Mouse (Mus musculus): Measurements from ENCODE around the gene Shbg.
"Not testable (repeated sequence)": the region's sequence is repeated elsewhere in the genome, so short reads cannot be mapped to it uniquely, and the experiment has no call there.

Gene Shbg

DNA sequence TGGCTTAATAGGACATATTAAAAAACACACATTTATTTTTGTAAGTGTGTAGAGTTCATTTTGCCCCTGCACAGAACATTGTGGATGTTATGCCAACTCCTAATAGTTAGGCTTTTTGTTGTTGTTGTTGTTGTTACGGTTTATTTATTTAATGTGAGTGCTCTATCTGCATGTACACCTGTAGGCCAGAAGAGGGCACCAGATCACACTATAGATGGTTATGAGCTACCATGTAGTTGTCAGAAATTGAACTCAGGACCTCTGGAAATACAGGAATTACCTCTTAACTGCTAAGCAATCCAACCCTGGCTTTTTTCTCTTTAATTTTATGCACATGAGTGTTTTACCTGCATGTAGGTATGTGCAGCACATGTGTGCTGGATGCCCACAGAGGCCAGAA is 12.1 kb upstream of the Shbg start:
- no peak for DNase-seq (ENCODE audit: low spot score)

DNA sequence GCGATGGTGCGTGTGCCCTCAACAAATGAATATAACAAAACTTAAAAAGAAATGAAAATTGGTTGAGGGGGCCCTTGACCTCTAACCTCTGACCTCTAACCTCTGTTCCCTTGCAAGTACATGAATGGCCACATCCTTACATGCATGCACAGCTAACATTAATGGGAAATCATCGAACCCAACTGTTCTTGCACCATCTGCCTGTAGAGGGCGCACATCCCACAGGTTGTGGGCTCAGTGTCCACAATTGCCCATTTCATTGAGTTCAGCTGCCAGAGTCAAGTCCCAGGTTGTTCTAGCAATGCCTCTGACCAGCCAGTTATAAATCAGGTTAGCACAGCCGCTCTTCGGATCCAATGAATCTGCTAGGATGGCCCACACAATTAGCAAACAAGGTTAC is 10.6 kb upstream of the Shbg start:
- DNase-seq (ENCODE audit: low spot score) = peak; percentile 68

DNA sequence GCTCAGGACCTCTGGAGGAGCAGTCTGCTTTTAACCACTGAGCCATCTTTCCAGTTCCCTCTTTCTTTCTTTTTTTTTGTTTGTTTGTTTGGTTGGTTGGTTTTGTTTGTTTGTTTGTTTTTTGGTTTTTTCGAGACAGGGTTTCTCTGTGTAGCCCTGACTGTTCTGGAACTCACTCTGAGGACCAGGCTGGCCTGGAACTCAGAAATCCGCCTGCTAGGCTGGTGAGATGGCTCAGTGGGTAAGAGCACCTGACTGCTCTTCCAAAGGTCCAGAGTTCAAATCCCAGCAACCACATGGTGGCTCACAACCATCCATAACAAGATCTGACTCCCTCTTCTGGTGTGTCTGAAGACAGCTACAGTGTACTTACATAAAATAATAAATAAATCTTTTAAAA is 6.6 kb upstream of the Shbg start:
- DNase-seq (ENCODE audit: low spot score) = not testable (repeated sequence)

DNA sequence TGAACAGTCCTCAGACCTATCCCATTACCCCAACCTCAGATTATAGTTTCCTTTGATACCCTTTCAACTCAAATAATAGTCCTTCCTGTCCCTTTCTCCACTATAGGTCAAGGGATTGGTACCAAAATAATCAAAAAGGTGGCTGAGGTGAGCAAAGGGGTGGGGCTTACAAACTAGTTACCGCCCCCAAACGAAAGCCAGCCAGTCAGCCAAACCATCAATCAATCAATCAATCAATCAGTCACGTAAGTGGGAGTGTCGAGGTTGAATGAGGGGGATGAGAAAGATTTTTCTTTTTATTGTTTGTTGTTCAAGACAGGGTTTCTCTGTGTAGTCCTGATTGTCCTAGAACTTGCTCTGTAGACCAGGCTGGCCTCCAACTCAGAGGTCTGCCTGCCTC is 5.3 kb upstream of the Shbg start:
- DNase-seq (ENCODE audit: low spot score) = no peak

DNA sequence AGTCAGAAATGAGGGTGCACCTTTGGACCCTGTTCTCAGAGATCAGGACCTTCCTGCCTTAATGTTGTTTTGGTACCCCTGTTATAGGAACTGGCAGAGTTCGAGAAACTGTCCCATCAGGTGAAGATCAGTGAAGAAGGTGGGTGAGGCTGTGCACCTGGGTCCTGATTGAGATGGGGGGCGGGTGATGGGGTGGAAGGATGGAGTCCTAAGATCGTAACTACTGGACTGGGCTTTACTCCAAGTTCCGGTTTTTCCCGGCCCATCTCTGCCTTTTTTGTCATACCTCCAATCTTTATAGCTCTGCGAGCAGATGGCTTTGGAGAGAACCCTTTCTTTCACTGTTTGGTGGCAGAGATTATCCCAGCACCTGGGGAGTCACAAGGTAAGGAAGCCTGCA is 4.7 kb upstream of the Shbg start:
- no peak for DNase-seq (ENCODE audit: low spot score)

GRCm38 (mm10) chr11:69621571-69622268 is 4.0 kb upstream of the Shbg start, which contains the start of gene Sat2:
Gene Sat2, plus strand, starts transcription at chr11:69622024.
- DNase-seq (ENCODE audit: low spot score) = peak; percentile 59

GRCm38 (mm10) chr11:69620394-69621081 is 2.8 kb upstream of the Shbg start:
- DNase-seq (ENCODE audit: low spot score) = no peak

DNA sequence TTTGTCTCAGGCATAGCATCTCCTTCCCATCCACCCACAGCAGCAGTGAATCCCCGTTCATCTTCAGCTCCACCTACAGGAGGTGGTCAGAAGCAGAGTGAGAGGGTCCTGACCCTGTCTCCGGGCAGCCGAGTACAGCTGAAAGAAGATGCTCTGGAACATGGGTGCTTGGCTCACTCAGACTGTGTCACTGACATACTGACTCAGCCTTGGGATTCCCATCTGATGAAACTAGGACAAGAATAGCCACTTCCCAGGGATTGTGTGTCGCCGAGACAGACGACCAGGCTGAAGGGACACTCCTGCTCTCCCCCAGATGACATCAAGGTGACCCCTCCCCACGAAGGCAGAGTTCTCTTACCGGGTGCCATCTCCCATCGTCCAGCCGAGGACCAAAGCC is 924 bp downstream of the Shbg start:
- DNase-seq (ENCODE audit: low spot score) = no peak

DNA sequence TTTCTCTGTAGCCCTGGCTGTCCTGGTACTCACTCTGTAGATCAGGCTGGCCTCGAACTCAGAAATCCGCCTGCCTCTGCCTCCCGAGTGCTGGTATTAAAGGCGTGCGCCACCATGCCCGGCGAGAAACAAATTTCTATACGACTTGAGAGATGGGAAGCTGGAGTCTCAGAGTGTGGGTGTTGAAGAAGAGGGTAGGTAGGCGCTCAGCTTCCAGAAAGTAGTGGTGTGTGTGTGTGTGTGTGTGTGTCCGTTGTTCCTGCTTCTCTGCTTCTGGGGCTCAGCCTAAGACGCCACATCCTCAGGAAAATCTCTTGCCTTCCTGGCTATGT is 3.5 kb downstream of the Shbg start:
- DNase-seq (ENCODE audit: low spot score) = not testable (repeated sequence)

GRCm38 (mm10) chr11:69613553-69614256 is 4.0 kb downstream of the Shbg start:
- peak; percentile 81 for DNase-seq (ENCODE audit: low spot score)

DNA sequence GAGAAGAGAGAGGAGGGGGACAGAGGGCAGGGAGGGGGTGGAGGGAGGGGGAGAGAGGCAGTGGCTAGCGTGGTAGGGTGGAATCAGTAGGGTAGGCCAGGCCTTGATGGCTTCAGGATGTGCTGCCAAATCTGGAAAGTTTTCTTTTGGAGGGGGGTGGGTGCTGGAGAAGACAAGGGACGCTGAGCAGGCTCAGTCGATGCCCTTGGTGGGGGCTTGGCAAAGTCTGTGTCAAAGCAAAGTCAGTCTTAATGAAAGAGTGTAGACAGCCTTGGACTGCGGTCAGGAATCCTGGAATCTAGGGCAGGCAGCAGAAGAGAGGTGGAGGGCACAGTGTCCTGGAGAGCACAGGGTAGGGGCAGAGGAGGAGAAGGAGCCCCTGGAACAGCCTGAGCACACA is 6.8 kb downstream of the Shbg start:
- no peak for DNase-seq (ENCODE audit: low spot score)

DNA sequence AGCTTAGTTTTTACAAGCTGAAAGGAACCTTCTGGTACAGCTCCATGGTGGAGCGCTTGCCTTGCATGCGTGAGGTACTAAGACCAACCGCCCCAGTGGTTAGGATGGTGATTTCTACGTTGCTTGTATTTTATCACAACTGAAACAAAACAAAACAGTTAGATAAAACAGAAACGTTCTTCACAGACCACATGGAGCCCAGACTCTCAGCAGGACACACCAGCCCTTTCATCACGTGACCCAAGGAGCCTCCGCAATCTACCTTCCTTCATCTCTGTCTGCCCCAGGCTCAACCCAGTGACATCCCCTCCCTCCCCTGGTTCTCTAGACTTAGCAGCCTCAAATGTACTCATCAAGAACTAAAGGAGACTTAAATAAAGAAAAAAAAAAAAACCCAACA is 8.3 kb downstream of the Shbg start:
- no peak for DNase-seq (ENCODE audit: low spot score)

DNA sequence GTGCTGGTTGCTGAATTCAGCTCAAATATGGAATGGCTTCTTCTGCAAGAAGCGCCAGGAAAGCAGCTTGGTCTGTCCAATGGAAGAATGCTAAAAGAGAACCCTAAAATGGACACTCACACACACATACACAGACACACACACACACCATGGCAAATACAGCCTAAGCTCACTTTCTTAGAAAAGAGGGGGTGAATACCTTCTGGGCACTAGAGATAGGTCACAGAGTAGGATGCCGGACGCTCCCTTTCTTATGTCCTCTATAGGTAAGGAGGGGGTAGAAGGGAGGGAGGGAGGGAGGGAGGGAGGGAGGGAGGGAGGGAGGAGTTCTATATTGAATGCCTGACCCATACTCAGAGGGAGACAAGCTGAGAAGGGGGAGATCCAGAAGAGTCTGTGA is 9.2 kb downstream of the Shbg start:
- no peak for DNase-seq (ENCODE audit: low spot score)

DNA sequence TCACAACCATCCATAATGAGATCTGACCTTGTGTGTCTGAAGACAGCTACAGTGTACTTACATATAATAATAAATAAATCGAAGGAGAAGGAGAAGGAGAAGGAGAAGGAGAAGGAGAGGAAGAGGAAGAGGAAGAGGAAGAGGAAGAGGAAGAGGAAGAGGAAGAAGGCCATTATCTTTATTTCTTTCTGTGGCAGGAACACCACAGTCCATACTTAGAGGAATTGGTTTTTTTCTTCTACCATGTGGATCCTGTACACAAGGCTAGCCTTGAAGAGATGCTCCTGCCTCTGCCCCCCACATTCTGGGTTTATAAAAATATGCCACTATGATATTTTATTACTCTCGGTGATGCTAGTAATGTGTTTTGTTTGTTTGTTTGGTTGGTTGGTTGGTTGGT is 10.9 kb downstream of the Shbg start:
- no peak for DNase-seq (ENCODE audit: low spot score)

GRCm38 (mm10) chr11:69606491-69606795 is 11.3 kb downstream of the Shbg start:
- no peak for DNase-seq (ENCODE audit: low spot score)

- peak; percentile 85 for DNase-seq (ENCODE audit: low spot score)
Measured at GRCm38 (mm10) chr11:69605726-69606490, 11.8 kb downstream of the Shbg start, which contains the start of gene Atp1b2. Gene Atp1b2, minus strand, starts transcription at chr11:69605942.

GRCm38 (mm10) chr11:69604795-69605664 is 12.7 kb downstream of the Shbg start:
- DNase-seq (ENCODE audit: low spot score) = peak; percentile 25

DNA sequence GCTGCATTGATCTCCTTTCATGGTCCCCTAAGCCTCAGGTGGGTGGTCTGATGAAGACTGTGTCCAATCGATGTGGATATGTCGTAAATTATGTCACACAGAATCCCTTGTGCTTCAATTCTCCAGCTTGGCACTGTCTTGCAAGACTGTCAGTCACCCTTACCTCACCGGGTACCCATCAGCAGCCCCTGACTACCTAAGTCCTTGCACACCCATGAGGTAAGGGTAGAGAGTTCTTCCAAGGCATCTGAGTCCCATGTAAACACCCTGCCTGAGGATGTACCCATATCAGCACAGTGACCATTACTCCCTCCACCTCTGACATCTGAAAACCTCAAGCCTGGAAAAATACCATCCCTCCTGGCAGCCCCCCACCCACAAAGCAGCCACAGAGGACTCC is 13.4 kb downstream of the Shbg start:
- DNase-seq (ENCODE audit: low spot score) = no peak

DNA sequence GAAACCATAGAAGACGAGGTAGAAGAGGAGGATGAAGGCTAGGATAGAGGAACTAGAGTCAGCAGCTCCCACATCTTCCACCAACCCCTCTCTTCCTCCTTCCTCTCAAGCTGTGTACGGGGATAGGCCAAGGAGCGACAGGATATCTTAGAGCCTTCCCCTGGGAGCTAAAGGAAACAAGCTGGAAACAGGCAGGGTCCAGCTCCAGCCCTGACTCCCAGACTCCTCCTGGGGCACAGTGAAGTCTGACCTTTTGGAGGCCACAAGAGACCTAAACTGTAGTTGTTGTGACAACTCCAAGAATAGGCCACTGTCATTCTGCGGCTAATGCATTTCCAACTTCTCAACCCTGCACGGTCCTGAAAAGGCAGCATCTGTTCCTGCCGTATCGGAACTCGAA is 14.2 kb downstream of the Shbg start:
- no peak for DNase-seq (ENCODE audit: low spot score)

- peak; percentile 60 for DNase-seq (ENCODE audit: low spot score)
Measured at GRCm38 (mm10) chr11:69601768-69602167, 15.9 kb downstream of the Shbg start.

GRCm38 (mm10) chr11:69600098-69600497 is 17.6 kb downstream of the Shbg start:
- DNase-seq (ENCODE audit: low spot score) = peak; percentile 79

- no peak for DNase-seq (ENCODE audit: low spot score)
Measured at GRCm38 (mm10) chr11:69599436-69599835, 18.3 kb downstream of the Shbg start.
